Mouse (Mus musculus): ENCODE data around the gene Tril.

GRCm38 (mm10) chr6:53795788-53796187 is 24.8 kb downstream of the Tril start:
- TF ChIP-seq ZC3H11A (IDR thresholded peaks at IDR 0.05; ENCODE audit: borderline replicate concordance, low read depth, low read length) (no peak), HCFC1 (IDR thresholded peaks at IDR 0.05; ENCODE audit: borderline replicate concordance, insufficient read depth, low read length) (no peak), ZNF384 (IDR thresholded peaks at IDR 0.05; ENCODE audit: low read depth, low read length) (no peak), CHD2 (IDR thresholded peaks at IDR 0.05; ENCODE audit: low read depth, low read length) (no peak), MAFK (IDR thresholded peaks at IDR 0.05; ENCODE audit: insufficient read depth, low read depth, low read length) (no peak)

Measured in ES-E14 (cell line).